9 mouse cellular contexts compared by ENCODE assay signal in genomic region chr11:12434597-12434996, GRCm38 (mm10). TPM values are rescaled to one million over a fixed set of nuclear protein-coding genes. Genes with fewer than 3 reads are reported as not detected.
DNase-seq lines count a peak whose midpoint lies in the region; ATAC-seq lines count a peak whose summit lies in the region.
"Had no signal": no experiment of that assay in that cellular context is flagged by ENCODE, and none has a peak within 500 bp of the region (broad histone marks: within the 10 kb centered on the region; RNA-seq: fewer than 3 reads in every experiment).

No protein-coding gene starts in this region.

- WGBS in midbrain, embryonic 11.5 days = 75% methylated on average over 4 of the region's 4 CpGs
- WGBS in midbrain, embryonic 10.5 days = 80% methylated on average over 4 of the region's 4 CpGs
- 55% methylated on average over 4 of the region's 4 CpGs for WGBS in neural tube, embryonic 13.5 days

- DNase-seq in frontal cortex, postnatal 36 days (ENCODE audit: low spot score in 2 of 2) = no peak
- no peak for DNase-seq in midbrain, embryonic 11.5 days (ENCODE audit: low spot score, missing footprints)
- DNase-seq in midbrain, embryonic 10.5 days (ENCODE audit: low spot score) = no peak
- DNase-seq in heart, postnatal 10 days = peak; percentile 41 to 46
- no peak for DNase-seq in right cerebral cortex, postnatal 36 days (ENCODE audit: low spot score in 2 of 2)
- DNase-seq in cerebellum, adult 9-10 months = no peak

- no peaks in the 10 kb centered on the region for H3K27me3 ChIP-seq in midbrain, embryonic 11.5 days (ENCODE audit: control insufficient read depth, insufficient read depth, low read length)
- no peaks in the 10 kb centered on the region for H3K27me3 ChIP-seq in midbrain, embryonic 10.5 days (ENCODE audit: low read depth, poor library complexity, severe bottlenecking)
- H3K27me3 ChIP-seq in neural tube, embryonic 13.5 days = no peaks in the 10 kb centered on the region

- H3K9me3 ChIP-seq in midbrain, embryonic 11.5 days (ENCODE audit: control insufficient read depth, low read length) = no peaks in the 10 kb centered on the region
- no peaks in the 10 kb centered on the region for H3K9me3 ChIP-seq in midbrain, embryonic 10.5 days (replicated peaks)
- H3K9me3 ChIP-seq in neural tube, embryonic 13.5 days = no peaks in the 10 kb centered on the region

- H3K4me3 ChIP-seq in midbrain, embryonic 11.5 days (ENCODE audit: low read depth, low read length) = no peak overlapping the region
- no peak overlapping the region for H3K4me3 ChIP-seq in midbrain, embryonic 10.5 days
- H3K4me3 ChIP-seq in neural tube, embryonic 13.5 days = no peak overlapping the region

- no peak overlapping the region for H3K9ac ChIP-seq in midbrain, embryonic 11.5 days (ENCODE audit: low read length)
- no peak overlapping the region for H3K9ac ChIP-seq in neural tube, embryonic 13.5 days

- no peak overlapping the region for H3K27ac ChIP-seq in midbrain, embryonic 11.5 days (ENCODE audit: low read depth, low read length)
- no peak overlapping the region for H3K27ac ChIP-seq in midbrain, embryonic 10.5 days (replicated peaks)
- 0 out of 2 replicates have a peak overlapping the region, but pooled peaks have one; percentile 42 for H3K27ac ChIP-seq in neural tube, embryonic 13.5 days (replicated peaks)

- intact Hi-C loops in heart, postnatal 10 days (cut with DNase I) = no loop called here

- ATAC-seq in frontal cortex, adult (ENCODE audit: low TSS enrichment) = peak; percentile 36
- ATAC-seq in midbrain, embryonic 11.5 days (ENCODE audit: low FRiP score) = peak; percentile 54; the same call in 1 of the 2 replicates
- ATAC-seq in neural tube, embryonic 13.5 days (ENCODE audit: low read depth) = peak; percentile 71

- no peak overlapping the region for H3K4me2 ChIP-seq in midbrain, embryonic 11.5 days
- no peak overlapping the region for H3K4me2 ChIP-seq in neural tube, embryonic 13.5 days

- H3K4me1 ChIP-seq in midbrain, embryonic 11.5 days (ENCODE audit: control insufficient read depth, insufficient read depth, low read length) = peaks cover 5% of the 10 kb centered on the region; the same call in 1 of the 2 replicates
- peaks cover 15% of the 10 kb centered on the region for H3K4me1 ChIP-seq in midbrain, embryonic 10.5 days
- peaks cover 25% of the 10 kb centered on the region for H3K4me1 ChIP-seq in neural tube, embryonic 13.5 days (replicated peaks)

- H3K36me3 ChIP-seq in midbrain, embryonic 11.5 days (ENCODE audit: control insufficient read depth, insufficient read depth, low read length) = no peaks in the 10 kb centered on the region
- H3K36me3 ChIP-seq in midbrain, embryonic 10.5 days = no peaks in the 10 kb centered on the region
- H3K36me3 ChIP-seq in neural tube, embryonic 13.5 days = no peaks in the 10 kb centered on the region

RNA-seq across cellular contexts. Expression of gene Cobl, which starts 30.2 kb away (rescaled TPM):
- 1.6 and 3.4 TPM in 2 replicates for polyA plus RNA-seq in midbrain, embryonic 11.5 days (2014; fragmentation: Nextera tagmentation; extraction: Ambion mirVana)
- polyA plus RNA-seq in midbrain, embryonic 10.5 days (2016; fragmentation: Nextera tagmentation; extraction: Ambion mirVana) = 1.9 and 2.4 TPM in 2 replicates
- 10 to 100 TPM; 26.4 to 38.5 TPM for total RNA-seq in heart, postnatal 10 days (2021)
- 8.7 and 12.6 TPM in 2 replicates for polyA plus RNA-seq in neural tube, embryonic 13.5 days (2015; fragmentation: Nextera tagmentation; extraction: Ambion mirVana)
- total RNA-seq: megakaryocyte, adult 5-6 weeks had no signal

Comparison
In these comparisons a context has a peak if more than half of its experiments do, and no peak if none do; other contexts are left out.
1. DNase-seq: peak in heart, postnatal 10 days (2 of 2); none in frontal cortex, postnatal 36 days (0 of 2), midbrain, embryonic 11.5 days (single experiment), midbrain, embryonic 10.5 days (single experiment), right cerebral cortex, postnatal 36 days (0 of 2) and cerebellum, adult 9-10 months (single experiment).
2. Peak in every context shown above with its lines, with median percentiles within 50 percentile points of each other: ATAC-seq.